In the genomic region with DNA sequence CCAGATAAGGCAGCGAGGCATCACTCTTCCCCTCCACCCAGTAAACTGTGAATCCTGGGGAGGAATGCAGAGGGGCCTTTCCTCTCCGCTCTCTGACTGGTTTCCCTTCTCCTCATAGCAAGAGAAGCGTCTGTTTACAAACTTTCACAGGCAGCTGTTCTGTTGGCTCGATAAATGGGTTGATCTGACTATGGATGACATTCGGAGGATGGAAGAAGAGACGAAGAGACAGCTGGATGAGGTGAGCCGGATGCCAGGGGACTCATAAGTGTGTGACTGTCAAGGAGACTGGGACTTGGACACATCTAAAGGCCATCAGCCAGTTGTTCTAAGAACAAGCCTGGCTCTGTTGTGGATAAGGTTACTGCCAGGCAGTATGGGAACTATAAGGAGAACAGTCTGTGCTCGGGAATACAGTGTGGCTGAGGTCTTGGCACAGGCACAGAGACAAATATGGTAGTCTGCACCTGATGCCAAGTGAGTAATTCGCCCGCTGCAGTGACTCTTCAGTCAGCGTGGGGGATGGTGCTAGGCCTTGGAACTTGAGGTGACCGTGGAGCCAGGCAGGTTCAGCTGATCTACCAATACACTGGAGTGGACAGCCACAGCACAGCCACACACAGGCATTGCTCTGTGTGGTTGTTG, we compare ENCODE assay signal across 8 mouse cellular contexts. TPM values are rescaled to one million over a fixed set of nuclear protein-coding genes. Genes with fewer than 3 reads are reported as not detected.
DNase-seq lines count a peak whose midpoint lies in the region; ATAC-seq and TF ChIP-seq lines count a peak whose summit lies in the region.

No protein-coding gene starts in this region.

- no peaks in the 10 kb centered on the region for H3K27me3 ChIP-seq in embryonic facial prominence, embryonic 14.5 days (replicated peaks; ENCODE audit: control insufficient read depth, insufficient read depth, low read length)
- H3K27me3 ChIP-seq in kidney, embryonic 14.5 days (ENCODE audit: control insufficient read depth, insufficient read depth, low read length), result no peaks in the 10 kb centered on the region

- no peak overlapping the region for H3K4me3 ChIP-seq in ES-E14 (ENCODE audit: insufficient read depth in 1 of 2, low read depth in 1 of 2, low read length in 2 of 2, poor library complexity in 1 of 2, severe bottlenecking in 1 of 2)
- no peak overlapping the region for H3K4me3 ChIP-seq in embryonic facial prominence, embryonic 14.5 days (ENCODE audit: low read depth, low read length)
- no peak overlapping the region for H3K4me3 ChIP-seq in left cerebral cortex, adult 2 months
- H3K4me3 ChIP-seq in kidney, embryonic 14.5 days (ENCODE audit: low read length), result no peak overlapping the region

- H3K27ac ChIP-seq in ES-E14 (ENCODE audit: insufficient read depth, low read depth, low read length, poor library complexity, severe bottlenecking), result peak overlapping the region; percentile 95
- no peak overlapping the region for H3K27ac ChIP-seq in embryonic facial prominence, embryonic 14.5 days (replicated peaks; ENCODE audit: low read depth, low read length)
- H3K27ac ChIP-seq in left cerebral cortex, adult 2 months, result peak overlapping the region; percentile 79
- no peak overlapping the region for H3K27ac ChIP-seq in kidney, embryonic 14.5 days (ENCODE audit: low read depth, low read length)

- DNase-seq in frontal cortex, adult 2 months (ENCODE audit: extremely low spot score in 1 of 2, low spot score in 1 of 2), result peak; percentile 35 to 67
- DNase-seq in frontal cortex, postnatal 14 days (ENCODE audit: low spot score in 2 of 2), result no peak
- no peak for DNase-seq in ES-E14 (ENCODE audit: low read depth, low spot score)
- no peak for DNase-seq in embryonic facial prominence, embryonic 14.5 days (ENCODE audit: low spot score)
- peak; percentile 44 to 53 for DNase-seq in left cerebral cortex, adult 2 months (ENCODE audit: extremely low spot score in 1 of 2, low spot score in 2 of 2)
- no peak for DNase-seq in thymus, postnatal 4 days
- no peak for DNase-seq in kidney, adult 8-10 months

- no peaks in the 10 kb centered on the region for H3K36me3 ChIP-seq in ES-E14 (ENCODE audit: control insufficient read depth, insufficient read depth, low read length, poor library complexity, severe bottlenecking)
- H3K36me3 ChIP-seq in embryonic facial prominence, embryonic 14.5 days (ENCODE audit: control insufficient read depth, insufficient read depth, low read length), result peaks cover 66% of the 10 kb centered on the region
- H3K36me3 ChIP-seq in kidney, embryonic 14.5 days (ENCODE audit: control insufficient read depth, insufficient read depth, low read length), result peaks cover 58% of the 10 kb centered on the region

- no peaks in the 10 kb centered on the region for H3K9me3 ChIP-seq in ES-E14 (ENCODE audit: control insufficient read depth, insufficient read depth, low read depth, low read length)
- H3K9me3 ChIP-seq in embryonic facial prominence, embryonic 14.5 days (ENCODE audit: control insufficient read depth, low read length), result no peaks in the 10 kb centered on the region
- no peaks in the 10 kb centered on the region for H3K9me3 ChIP-seq in kidney, embryonic 14.5 days (ENCODE audit: control insufficient read depth, low read length)

- intact Hi-C loops in left cerebral cortex, adult 2 months (cut with DNase I), result no loop called here

- H3K4me1 ChIP-seq in ES-E14 (ENCODE audit: control insufficient read depth in 2 of 2, insufficient read depth in 2 of 2, low read length in 2 of 2, poor library complexity in 1 of 2), result peaks cover 18 to 23% of the 10 kb centered on the region in 2 experiments
- H3K4me1 ChIP-seq in embryonic facial prominence, embryonic 14.5 days (ENCODE audit: control insufficient read depth, insufficient read depth, low read length), result no peaks in the 10 kb centered on the region
- peaks cover 4% of the 10 kb centered on the region; the same call in 1 of the 2 replicates for H3K4me1 ChIP-seq in kidney, embryonic 14.5 days (ENCODE audit: control insufficient read depth, insufficient read depth, low read length)

- in situ Hi-C loops in ES-E14 (cut with MboI; ENCODE audit: low sequenced_read_pairs in 2 of 2, unreplicated experiment in 2 of 2), result no loop called here

- 90% methylated on average over 12 of the region's 12 CpGs for WGBS in embryonic facial prominence, embryonic 14.5 days
- 94% methylated on average over 12 of the region's 12 CpGs for WGBS in kidney, embryonic 14.5 days

- ATAC-seq in embryonic facial prominence, embryonic 14.5 days (ENCODE audit: low read depth), result 0 out of 2 replicates have a peak, but pooled peaks have one; percentile 15
- no peak for ATAC-seq in kidney, embryonic 14.5 days (ENCODE audit: low FRiP score, low TSS enrichment)

- H3K9ac ChIP-seq in ES-E14 (ENCODE audit: insufficient read depth, low read depth, low read length, poor library complexity, severe bottlenecking), result peak overlapping the region; percentile 25; the same call in 1 of the 2 replicates
- no peak overlapping the region for H3K9ac ChIP-seq in embryonic facial prominence, embryonic 14.5 days (ENCODE audit: low read depth, low read length)
- no peak overlapping the region for H3K9ac ChIP-seq in kidney, embryonic 14.5 days (ENCODE audit: low read depth, low read length)

- no peak overlapping the region for H3K4me2 ChIP-seq in embryonic facial prominence, embryonic 14.5 days (ENCODE audit: low read depth, low read length)
- no peak overlapping the region for H3K4me2 ChIP-seq in kidney, embryonic 14.5 days (replicated peaks; ENCODE audit: low read depth, low read length)

- TF ChIP-seq CTCF in left cerebral cortex, adult 2 months (IDR thresholded peaks at IDR 0.05), result no peak

TF ChIP-seq in ES-E14, 5 proteins besides CTCF, POLR2A, EP300 and RAD21:
- TF ChIP-seq ZC3H11A (IDR thresholded peaks at IDR 0.05; ENCODE audit: borderline replicate concordance, low read depth, low read length) (no peak), ZNF384 (IDR thresholded peaks at IDR 0.05; ENCODE audit: low read depth, low read length) (no peak), MAFK (IDR thresholded peaks at IDR 0.05; ENCODE audit: insufficient read depth, low read depth, low read length) (no peak), HCFC1 (IDR thresholded peaks at IDR 0.05; ENCODE audit: borderline replicate concordance, insufficient read depth, low read length) (no peak), CHD2 (IDR thresholded peaks at IDR 0.05; ENCODE audit: low read depth, low read length) (no peak)
TF ChIP-seq in ES-E14: peak in this region for 0.

RNA-seq across cellular contexts. Expression of a gene that starts 10.5 kb away (rescaled TPM):
- 57.2 and 66.7 TPM in 2 replicates for polyA plus RNA-seq in frontal cortex, adult 2 months (2012; rRNA removed)
- total RNA-seq in ES-E14 (2012; rRNA removed), result 12.2 and 13.8 TPM in 2 replicates
- 23.7 and 29.2 TPM in 2 replicates for polyA plus RNA-seq in embryonic facial prominence, embryonic 14.5 days (2014; fragmentation: Nextera tagmentation; extraction: Ambion mirVana)
- 10 to 100 TPM; 41.0 to 42.7 TPM for total RNA-seq in left cerebral cortex, adult 2 months (2021)
- polyA plus RNA-seq in kidney, embryonic 14.5 days (2014; fragmentation: Nextera tagmentation; extraction: Ambion mirVana), result 24.9 and 30.1 TPM in 2 replicates

RNA-seq across cellular contexts. Expression of a gene that starts 30.0 kb away (rescaled TPM):
- polyA plus RNA-seq in frontal cortex, adult 2 months (2012; rRNA removed), result 15.8 and 19.3 TPM in 2 replicates
- total RNA-seq in ES-E14 (2012; rRNA removed), result 62.8 and 62.9 TPM in 2 replicates
- polyA plus RNA-seq in embryonic facial prominence, embryonic 14.5 days (2014; fragmentation: Nextera tagmentation; extraction: Ambion mirVana), result 45.5 and 49.7 TPM in 2 replicates
- 10 to 100 TPM; 25.2 to 26.6 TPM for total RNA-seq in left cerebral cortex, adult 2 months (2021)
- polyA plus RNA-seq in kidney, embryonic 14.5 days (2014; fragmentation: Nextera tagmentation; extraction: Ambion mirVana), result 21.5 and 32.0 TPM in 2 replicates

RNA-seq across cellular contexts. Expression of a gene that starts 32.4 kb away (rescaled TPM):
- polyA plus RNA-seq in frontal cortex, adult 2 months (2012; rRNA removed), result 221 and 251 TPM in 2 replicates
- total RNA-seq in ES-E14 (2012; rRNA removed), result 31.3 and 40.3 TPM in 2 replicates
- 81.7 and 86.3 TPM in 2 replicates for polyA plus RNA-seq in embryonic facial prominence, embryonic 14.5 days (2014; fragmentation: Nextera tagmentation; extraction: Ambion mirVana)
- 100 to 1,000 TPM; 329 to 332 TPM for total RNA-seq in left cerebral cortex, adult 2 months (2021)
- polyA plus RNA-seq in kidney, embryonic 14.5 days (2014; fragmentation: Nextera tagmentation; extraction: Ambion mirVana), result 78.2 and 99.5 TPM in 2 replicates

RNA-seq across cellular contexts. Expression of a gene that starts 58.8 kb away (rescaled TPM):
- 83.6 and 84.2 TPM in 2 replicates for polyA plus RNA-seq in frontal cortex, adult 2 months (2012; rRNA removed)
- total RNA-seq in ES-E14 (2012; rRNA removed), result 68.1 and 71.3 TPM in 2 replicates
- polyA plus RNA-seq in embryonic facial prominence, embryonic 14.5 days (2014; fragmentation: Nextera tagmentation; extraction: Ambion mirVana), result 106 TPM in 2 replicates
- 100 to 1,000 TPM; 126 to 133 TPM for total RNA-seq in left cerebral cortex, adult 2 months (2021)
- 66.1 and 119 TPM in 2 replicates for polyA plus RNA-seq in kidney, embryonic 14.5 days (2014; fragmentation: Nextera tagmentation; extraction: Ambion mirVana)

Comparison
In these comparisons a context has a peak if more than half of its experiments do, and no peak if none do; other contexts are left out.
1. DNase-seq: peak in frontal cortex, adult 2 months (2 of 2) and left cerebral cortex, adult 2 months (2 of 2); none in frontal cortex, postnatal 14 days (0 of 2), ES-E14 (single experiment), embryonic facial prominence, embryonic 14.5 days (single experiment), thymus, postnatal 4 days (single experiment) and kidney, adult 8-10 months (0 of 2).
2. H3K27ac ChIP-seq: peak in ES-E14 (single experiment) and left cerebral cortex, adult 2 months (single experiment); none in embryonic facial prominence, embryonic 14.5 days (single experiment) and kidney, embryonic 14.5 days (single experiment).